Mouse (Mus musculus) small intestine, adult 2 months (tissue): ENCODE data around the gene Zfp663.

Experiments used
- CTCF ChIP-seq: fragments of 200-500 bp; IDR thresholded peaks from 2 replicates; pipeline ENCODE4 v1.5.1; 2012; ENCODE audit warnings: low read depth, mild to moderate bottlenecking, control low read depth, inconsistent platforms, low read length, moderate library complexity, mixed read lengths; ENCODE audit not compliant: insufficient replicate concordance, insufficient read length; ENCODE audit errors: extremely low read depth
- POLR2A ChIP-seq: fragments of 200-500 bp; IDR thresholded peaks from 2 replicates; pipeline ENCODE4 v1.6.1; 2012; ENCODE audit warnings: low read depth, mild to moderate bottlenecking, control low read depth, inconsistent platforms, low read length, moderate library complexity

- TF ChIP-seq CTCF: no peak
- TF ChIP-seq POLR2A: peak; percentile 78
These were observed 42.0 kb downstream of the Zfp663 start, which contains the start of gene Elmo2 for GRCm38 (mm10) chr2:165326304-165327190.
